Mouse (Mus musculus) embryo, embryonic 10 days (tissue): ENCODE measurements around the gene Cuta.
"Not testable (repeated sequence)": the region's sequence is repeated elsewhere in the genome, so short reads cannot be mapped to it uniquely, and the experiment has no call there.

ENCODE experiments used
- DNase-seq: peaks from one replicate; pipeline ENCODE4 v3.0.0-alpha.2; 2015; ENCODE audit warnings: low spot score

Gene Cuta

GRCm38 (mm10) chr17:26939178-26939972, at the start of gene Cuta:
Gene Cuta (minus strand): TSS chr17:26939569.
- peak; percentile 99 for DNase-seq

- DNase-seq = no peak
These were observed 46.3 kb upstream of the Cuta start for GRCm38 (mm10) chr17:26985503-26986179.

GRCm38 (mm10) chr17:26983382-26983781, 44.0 kb upstream of the Cuta start:
- no peak for DNase-seq

- DNase-seq = no peak
These were observed 41.7 kb upstream of the Cuta start for GRCm38 (mm10) chr17:26981050-26981449.

- DNase-seq = no peak
These were observed 40.1 kb upstream of the Cuta start for GRCm38 (mm10) chr17:26979426-26979825.

- not testable (repeated sequence) for DNase-seq
These were observed 38.0 kb upstream of the Cuta start for GRCm38 (mm10) chr17:26977354-26977753.

GRCm38 (mm10) chr17:26975415-26975814, 36.0 kb upstream of the Cuta start:
- DNase-seq = no peak

GRCm38 (mm10) chr17:26974547-26974946, 35.2 kb upstream of the Cuta start:
- DNase-seq = no peak

GRCm38 (mm10) chr17:26972703-26973574, 33.6 kb upstream of the Cuta start, which contains the start of gene Zbtb9:
Gene Zbtb9 (plus strand): TSS chr17:26973167.
- peak; percentile 98 for DNase-seq

- DNase-seq = no peak
These were observed 32.7 kb upstream of the Cuta start for GRCm38 (mm10) chr17:26972107-26972506.

GRCm38 (mm10) chr17:26971247-26971905, 32.0 kb upstream of the Cuta start:
- DNase-seq = no peak

GRCm38 (mm10) chr17:26970221-26970620, 30.9 kb upstream of the Cuta start:
- no peak for DNase-seq

GRCm38 (mm10) chr17:26969257-26969656, 29.9 kb upstream of the Cuta start:
- DNase-seq = no peak

GRCm38 (mm10) chr17:26968200-26968611, 28.8 kb upstream of the Cuta start:
- DNase-seq = no peak

- no peak for DNase-seq
These were observed 28.1 kb upstream of the Cuta start for GRCm38 (mm10) chr17:26967477-26967876.

- DNase-seq = no peak
These were observed 27.6 kb upstream of the Cuta start for GRCm38 (mm10) chr17:26966993-26967392.

- DNase-seq = no peak
These were observed 22.3 kb upstream of the Cuta start for GRCm38 (mm10) chr17:26961572-26962240.

- no peak for DNase-seq
These were observed 20.4 kb upstream of the Cuta start for GRCm38 (mm10) chr17:26959815-26960214.

- DNase-seq = no peak
These were observed 19.5 kb upstream of the Cuta start for GRCm38 (mm10) chr17:26958880-26959279.

GRCm38 (mm10) chr17:26957872-26958271, 18.5 kb upstream of the Cuta start:
- DNase-seq = no peak

- no peak for DNase-seq
These were observed 17.5 kb upstream of the Cuta start for GRCm38 (mm10) chr17:26956895-26957294.
